Mouse (Mus musculus) small intestine, adult 2 months (tissue): Measurements from ENCODE around the gene Ncoa1.

Experiments
- CTCF ChIP-seq: fragments of 200-500 bp; IDR thresholded peaks from 2 replicates; pipeline ENCODE4 v1.5.1; 2012; ENCODE audit warnings: low read depth, mild to moderate bottlenecking, control low read depth, inconsistent platforms, low read length, moderate library complexity, mixed read lengths; ENCODE audit not compliant: insufficient replicate concordance, insufficient read length; ENCODE audit errors: extremely low read depth
- POLR2A ChIP-seq: fragments of 200-500 bp; IDR thresholded peaks from 2 replicates; pipeline ENCODE4 v1.6.1; 2012; ENCODE audit warnings: low read depth, mild to moderate bottlenecking, control low read depth, inconsistent platforms, low read length, moderate library complexity

GRCm38 (mm10) chr12:4460990-4461389, 16.0 kb downstream of the Ncoa1 start:
- TF ChIP-seq CTCF (peak; percentile 53; the same call in 1 of the 2 replicates), POLR2A (no peak)
